Mouse (Mus musculus): ENCODE data around the gene Myg1. TPM values are rescaled to one million over a fixed set of nuclear protein-coding genes. Genes with fewer than 3 reads are reported as not detected.
A peak's percentile ranks its signal among the peaks of the same experiment; 100 is the strongest.

The Myg1 gene
- total and polyA plus RNA-seq, 3 experiments = 19.0 to 27.8 (median 24.1) TPM

- under 1% methylated on average over 56 of the region's 56 CpGs for WGBS
- H3K79me2 ChIP-seq (replicated peaks; ENCODE audit: control insufficient read depth, insufficient read depth, low read length) = no peaks in the 10 kb centered on the region
- intact Hi-C loops (cut with DNase I) = loop anchor here (2.0 kb wide), 1 partner anchor 20 kb away; the partner anchor contains the start of gene Myg1
Observed at GRCm38 (mm10) chr15:102350138-102350941, 18.8 kb downstream of the Myg1 start, which contains the start of gene Aaas. TSS of gene Aaas (minus strand) at chr15:102350771.

DNA sequence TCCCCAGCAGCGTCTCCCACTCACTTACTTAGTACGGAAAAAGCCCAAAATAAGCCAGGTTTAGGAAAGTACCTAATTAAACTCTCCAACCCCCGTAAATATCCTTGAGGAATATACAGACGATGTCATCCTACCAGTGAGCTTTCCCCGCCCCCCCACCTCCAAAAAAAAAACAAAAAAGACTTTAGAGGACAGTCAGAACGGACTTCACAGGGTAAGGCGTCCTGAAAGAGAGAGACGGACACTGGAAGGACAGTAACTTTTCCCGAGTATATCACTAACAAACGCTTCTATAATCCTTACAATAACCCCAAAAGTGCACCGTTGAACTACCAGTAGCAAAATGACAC is 19.4 kb downstream of the Myg1 start:
- peaks cover 6% of the 10 kb centered on the region for H3K4me1 ChIP-seq (ENCODE audit: control insufficient read depth, insufficient read depth, low read length)
- peaks cover under 1% of the 10 kb centered on the region; the same call in 1 of the 2 replicates for H3K27me3 ChIP-seq (ENCODE audit: control insufficient read depth, insufficient read depth, low read length)
- TF ChIP-seq POLR2A (IDR thresholded peaks at IDR 0.05; ENCODE audit: insufficient read depth, low read depth, low read length) = no peak
- no peak for TF ChIP-seq CTCF (IDR thresholded peaks at IDR 0.05)
- no peak for TF ChIP-seq EP300 (IDR thresholded peaks at IDR 0.05; ENCODE audit: insufficient read depth, low read depth, low read length)
- peak overlapping the region; percentile 45 for H3K9ac ChIP-seq (ENCODE audit: low read depth, low read length)
- intact Hi-C loops (cut with DNase I) = loop anchor here (1.0 to 2.0 kb wide), 2 partner anchors 20 to 26 kb away; partner anchors contain the start of gene Myg1
- H3K4me3 ChIP-seq = peak overlapping the region; percentile 66
- H3K27ac ChIP-seq = peak overlapping the region; percentile 88
- WGBS = 6% methylated on average over 11 of the region's 11 CpGs
- DNase-seq = no peak
- no peaks in the 10 kb centered on the region for H3K36me3 ChIP-seq (ENCODE audit: control insufficient read depth, insufficient read depth, low read length)
- no peaks in the 10 kb centered on the region for H3K79me2 ChIP-seq (replicated peaks; ENCODE audit: control insufficient read depth, insufficient read depth, low read length)

More at GRCm38 (mm10) chr15:102350138-102350941, 18.8 kb downstream of the Myg1 start, which contains the start of gene Aaas:
- peak; percentile 94 to 96 for DNase-seq
- Histone ChIP-seq H3K27ac (peak within 1 kb of the TSS; percentile 88), H3K9ac (ENCODE audit: low read depth, low read length) (peak within 1 kb of the TSS; percentile 79), H3K36me3 (ENCODE audit: control insufficient read depth, insufficient read depth, low read length) (no peaks in the 10 kb centered on the region), H3K4me3 (peak within 1 kb of the TSS; percentile 66), H3K27me3 (ENCODE audit: control insufficient read depth, insufficient read depth, low read length) (no peaks in the 10 kb centered on the region), H3K4me1 (ENCODE audit: control insufficient read depth, insufficient read depth, low read length) (peaks cover 6% of the 10 kb centered on the region)
- TF ChIP-seq POLR2A (IDR thresholded peaks at IDR 0.05; ENCODE audit: insufficient read depth, low read depth, low read length) (peak; percentile 93), EP300 (IDR thresholded peaks at IDR 0.05; ENCODE audit: insufficient read depth, low read depth, low read length) (peak; percentile 97), CTCF (IDR thresholded peaks at IDR 0.05) (peak; percentile 99)

GRCm38 (mm10) chr15:102352177-102352576 is 20.7 kb downstream of the Myg1 start:
- WGBS = 57% methylated on average over 2 of the region's 2 CpGs
- Histone ChIP-seq H3K79me2 (replicated peaks; ENCODE audit: control insufficient read depth, insufficient read depth, low read length) (no peaks in the 10 kb centered on the region), H3K4me1 (ENCODE audit: control insufficient read depth, insufficient read depth, low read length) (peaks cover 6% of the 10 kb centered on the region), H3K36me3 (ENCODE audit: control insufficient read depth, insufficient read depth, low read length) (no peaks in the 10 kb centered on the region), H3K4me3 (no peak overlapping the region), H3K27me3 (ENCODE audit: control insufficient read depth, insufficient read depth, low read length) (peaks cover 2% of the 10 kb centered on the region; the same call in 1 of the 2 replicates), H3K9ac (ENCODE audit: low read depth, low read length) (no peak overlapping the region), H3K27ac (no peak overlapping the region)
- intact Hi-C loops (cut with DNase I) = loop anchor here (2.0 kb wide), 1 partner anchor 69 kb away; no protein-coding TSS in a partner anchor
- DNase-seq = no peak
- TF ChIP-seq EP300 (IDR thresholded peaks at IDR 0.05; ENCODE audit: insufficient read depth, low read depth, low read length) = no peak
- TF ChIP-seq CTCF (IDR thresholded peaks at IDR 0.05) = peak; percentile 28; the same call in 1 of the 2 replicates

DNA sequence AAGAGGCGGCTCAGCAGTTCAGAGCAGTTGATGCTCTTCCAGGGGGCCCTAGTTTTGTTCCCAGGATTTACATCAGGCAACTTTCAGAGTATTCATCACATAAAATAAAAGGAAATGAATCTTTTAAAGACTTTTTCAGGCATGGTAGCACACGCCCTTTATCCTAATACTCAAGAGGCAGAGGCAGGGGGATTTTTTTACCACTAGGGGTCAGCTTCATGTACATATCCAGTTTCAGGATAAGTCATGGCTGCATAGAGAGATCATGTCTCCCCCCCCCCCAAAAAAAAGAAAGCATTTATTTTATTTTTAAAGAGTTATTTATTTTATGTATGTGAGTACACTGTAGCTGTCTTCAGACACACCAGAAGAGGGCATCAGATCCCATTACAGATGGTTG is 22.5 kb downstream of the Myg1 start:
- peaks cover 6% of the 10 kb centered on the region for H3K4me1 ChIP-seq (ENCODE audit: control insufficient read depth, insufficient read depth, low read length)
- WGBS = 83% methylated on average over 2 of the region's 2 CpGs
- TF ChIP-seq POLR2A (IDR thresholded peaks at IDR 0.05; ENCODE audit: insufficient read depth, low read depth, low read length) (no peak), CTCF (IDR thresholded peaks at IDR 0.05) (0 out of 2 replicates have a peak, but pooled peaks have one; percentile 15)
- DNase-seq = no peak
- H3K9ac ChIP-seq (ENCODE audit: low read depth, low read length) = no peak overlapping the region
- no peak overlapping the region for H3K4me3 ChIP-seq
- intact Hi-C loops (cut with DNase I) = loop anchor here (2.0 kb wide), 1 partner anchor 67 kb away; no protein-coding TSS in a partner anchor
- H3K27me3 ChIP-seq (ENCODE audit: control insufficient read depth, insufficient read depth, low read length) = peaks cover 2% of the 10 kb centered on the region; the same call in 1 of the 2 replicates
- no peaks in the 10 kb centered on the region for H3K79me2 ChIP-seq (replicated peaks; ENCODE audit: control insufficient read depth, insufficient read depth, low read length)
- no peak overlapping the region for H3K27ac ChIP-seq
- H3K36me3 ChIP-seq (ENCODE audit: control insufficient read depth, insufficient read depth, low read length) = no peaks in the 10 kb centered on the region

GRCm38 (mm10) chr15:102355134-102355870 is 23.8 kb downstream of the Myg1 start:
- Histone ChIP-seq H3K36me3 (ENCODE audit: control insufficient read depth, insufficient read depth, low read length) (no peaks in the 10 kb centered on the region), H3K79me2 (replicated peaks; ENCODE audit: control insufficient read depth, insufficient read depth, low read length) (no peaks in the 10 kb centered on the region), H3K9ac (ENCODE audit: low read depth, low read length) (peak overlapping the region; percentile 50), H3K27ac (peak overlapping the region; percentile 36), H3K4me3 (peak overlapping the region; percentile 51), H3K27me3 (ENCODE audit: control insufficient read depth, insufficient read depth, low read length) (peaks cover 2% of the 10 kb centered on the region; the same call in 1 of the 2 replicates), H3K4me1 (ENCODE audit: control insufficient read depth, insufficient read depth, low read length) (peaks cover 4% of the 10 kb centered on the region)
- peak; percentile 64 to 72 for DNase-seq
- under 1% methylated on average over 49 of the region's 49 CpGs for WGBS
- peak; percentile 61 for TF ChIP-seq CTCF (IDR thresholded peaks at IDR 0.05)
- TF ChIP-seq EP300 (IDR thresholded peaks at IDR 0.05; ENCODE audit: insufficient read depth, low read depth, low read length) = no peak
- intact Hi-C loops (cut with DNase I) = no loop called here

Measured in heart, adult 2 months (tissue).